Mouse (Mus musculus) spleen, postnatal 10 days (tissue): ENCODE results near the gene Cd200.

Source experiments
- DNase-seq, 2 experiments: peaks; one replicate each; pipeline ENCODE4 v3.0.0; 2021 to 2022; ENCODE audit warnings: low spot score in 2 of 2

Cd200 gene

DNA sequence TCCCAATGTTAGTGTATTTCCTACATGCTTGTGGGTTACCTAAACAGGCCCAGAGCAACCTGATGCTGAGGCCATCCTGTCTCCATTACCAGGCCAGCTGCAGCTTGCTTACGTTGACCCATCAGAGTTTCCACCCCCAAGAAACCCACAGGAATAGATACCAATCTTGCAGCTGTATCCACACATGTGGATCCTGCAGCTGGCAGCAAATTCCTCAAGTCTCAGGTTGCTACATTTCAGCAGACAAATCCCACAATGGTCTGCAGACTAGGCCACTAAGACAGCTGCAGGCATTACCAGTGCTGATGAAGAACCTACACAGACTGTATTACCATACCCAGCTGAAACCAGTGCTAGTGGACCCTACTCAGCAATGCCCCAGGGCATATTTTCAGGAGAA is 72.4 kb downstream of the Cd200 start:
- no peak for DNase-seq

DNA sequence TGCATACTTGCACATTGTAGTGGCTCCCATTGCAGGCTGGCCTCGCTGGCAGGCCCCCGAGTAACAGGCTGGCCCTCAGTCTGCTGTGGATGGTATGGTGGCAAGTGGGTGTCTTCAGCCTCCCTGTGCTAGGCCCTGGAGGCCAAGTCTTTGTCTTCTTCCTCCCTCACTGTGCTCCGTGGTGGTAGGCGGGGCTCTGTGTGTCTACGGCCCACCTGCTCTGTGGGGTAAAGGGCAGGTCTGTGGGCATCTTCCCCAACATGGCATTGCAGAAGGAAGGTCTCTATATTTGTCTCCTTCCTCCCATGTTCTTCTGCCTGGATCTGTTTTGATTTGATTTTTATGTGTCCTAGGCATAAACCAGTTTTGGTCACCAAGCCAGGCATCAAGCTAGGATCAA is 74.0 kb downstream of the Cd200 start:
- DNase-seq = no peak

DNA sequence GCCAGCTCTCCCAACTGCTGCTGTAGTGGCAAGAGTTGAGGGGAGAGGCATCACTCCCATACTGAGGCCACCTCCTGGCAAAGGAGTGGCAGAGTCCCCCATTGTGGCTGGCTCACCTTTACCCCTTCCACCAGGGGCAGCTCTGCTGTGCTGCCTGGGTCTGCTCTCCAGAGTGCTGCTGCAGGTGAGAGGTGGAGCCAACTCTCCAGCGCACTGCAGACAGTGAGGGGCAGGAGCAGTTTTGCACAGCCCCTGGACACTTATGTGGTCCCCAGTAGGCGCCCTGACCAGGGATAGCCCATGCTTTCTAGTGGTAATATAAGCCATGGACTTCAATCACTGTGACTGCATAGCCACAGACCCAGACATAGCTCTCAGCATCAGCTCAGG is 74.5 kb downstream of the Cd200 start:
- DNase-seq = no peak

DNA sequence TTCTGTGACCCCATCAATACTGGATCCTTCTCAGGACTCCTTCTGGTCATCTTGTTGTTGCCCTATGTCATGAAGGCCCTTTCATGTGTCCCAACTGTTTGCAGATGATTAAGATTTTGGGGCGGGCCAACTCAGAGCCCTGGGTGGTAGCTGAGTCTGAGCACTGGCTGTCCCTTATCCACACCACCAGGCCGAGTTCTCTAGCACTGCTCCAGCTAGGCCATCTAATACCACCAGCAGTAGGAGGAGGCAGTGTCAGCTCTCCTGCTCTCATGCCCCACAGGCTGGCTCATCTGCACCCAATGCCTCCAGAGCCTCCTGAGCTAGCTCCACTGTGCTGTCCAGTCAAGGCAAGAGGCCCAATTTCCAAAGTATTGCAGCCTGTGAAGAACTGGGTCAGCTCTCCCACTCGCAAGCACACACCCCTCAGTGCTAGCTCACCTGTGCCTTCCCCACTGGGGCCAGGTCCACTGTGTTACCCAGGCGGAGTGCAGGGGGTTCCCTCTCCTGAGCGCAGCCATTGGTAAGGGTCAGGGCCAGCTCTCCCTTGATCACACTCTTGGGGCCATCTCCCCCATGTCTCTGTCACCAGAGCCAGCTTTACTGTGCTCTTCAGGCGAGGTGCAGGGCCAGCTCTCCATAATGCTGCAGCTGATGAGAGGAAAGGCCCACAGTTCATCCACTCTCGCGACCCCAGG is 75.0 kb downstream of the Cd200 start:
- DNase-seq = no peak

DNA sequence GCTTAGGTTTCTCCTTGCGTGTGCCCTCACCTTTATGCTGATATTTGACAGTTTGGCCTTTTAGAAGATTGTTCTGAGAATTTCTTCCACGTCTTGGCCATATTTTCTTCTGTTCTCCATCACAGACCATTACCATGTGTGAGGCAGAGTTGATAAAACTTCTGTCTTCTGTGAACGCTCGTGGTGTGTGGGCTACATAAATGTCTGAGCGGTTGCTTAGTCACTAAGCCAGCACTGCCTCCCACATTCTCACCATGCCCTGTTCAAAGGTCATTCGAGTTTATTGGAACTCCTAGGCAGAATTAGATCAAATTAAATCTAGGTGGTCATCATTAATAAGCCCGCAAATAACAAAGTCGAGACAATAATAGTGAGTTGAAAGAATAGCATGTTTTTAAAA is 76.3 kb downstream of the Cd200 start:
- no peak for DNase-seq
